Mouse (Mus musculus): ENCODE data around the gene Gm9573. TPM values are rescaled to one million over a fixed set of nuclear protein-coding genes. Genes with fewer than 3 reads are reported as not detected.

The Gm9573 gene
- total and polyA plus RNA-seq, 2 experiments from 2014 or later: not detected

- Histone ChIP-seq H3K9ac (replicated peaks; ENCODE audit: low read length) (no peak overlapping the region), H3K9me3 (ENCODE audit: low read length) (no peaks in the 10 kb centered on the region), H3K36me3 (ENCODE audit: insufficient read depth, low read length) (no peaks in the 10 kb centered on the region), H3K27ac (no peak overlapping the region), H3K27me3 (ENCODE audit: insufficient read depth, low read length) (no peaks in the 10 kb centered on the region), H3K4me2 (ENCODE audit: low read depth, low read length) (no peak overlapping the region), H3K4me1 (ENCODE audit: insufficient read depth, low read length) (no peaks in the 10 kb centered on the region), H3K4me3 (ENCODE audit: low read length) (no peak overlapping the region)
- WGBS: 55% methylated on average over 8 of the region's 8 CpGs
- DNase-seq (ENCODE audit: low spot score) (no peak), ATAC-seq (no peak)
- TF ChIP-seq CTCF (IDR thresholded peaks at IDR 0.05; ENCODE audit: low read depth): no peak
Measured at GRCm38 (mm10) chr17:35601736-35602354, 24.6 kb downstream of the Gm9573 start.

GRCm38 (mm10) chr17:35601249-35601648 lies 25.2 kb downstream of the Gm9573 start, which contains the start of gene Sfta2:
Gene Sfta2 (plus strand): TSS chr17:35601549.
- no peaks in the 10 kb centered on the region for H3K4me1 ChIP-seq (ENCODE audit: insufficient read depth, low read length)
- H3K36me3 ChIP-seq (ENCODE audit: insufficient read depth, low read length): no peaks in the 10 kb centered on the region
- DNase-seq (ENCODE audit: low spot score) (no peak), ATAC-seq (no peak)
- H3K27me3 ChIP-seq (ENCODE audit: insufficient read depth, low read length): no peaks in the 10 kb centered on the region
- no peak within 1 kb of the TSS for H3K9ac ChIP-seq (replicated peaks; ENCODE audit: low read length)
- TF ChIP-seq CTCF (IDR thresholded peaks at IDR 0.05; ENCODE audit: low read depth): no peak
- H3K4me2 ChIP-seq (ENCODE audit: low read depth, low read length): no peak within 1 kb of the TSS
- H3K4me3 ChIP-seq (ENCODE audit: low read length): no peak within 1 kb of the TSS
- WGBS: 60% methylated on average over 2 of the region's 2 CpGs
- no peak within 1 kb of the TSS for H3K27ac ChIP-seq
- no peaks in the 10 kb centered on the region for H3K9me3 ChIP-seq (ENCODE audit: low read length)

- H3K4me3 ChIP-seq (ENCODE audit: low read length): no peak overlapping the region
- no peak for ATAC-seq
- H3K4me2 ChIP-seq (ENCODE audit: low read depth, low read length): no peak overlapping the region
- no peaks in the 10 kb centered on the region for H3K27me3 ChIP-seq (ENCODE audit: insufficient read depth, low read length)
- H3K4me1 ChIP-seq (ENCODE audit: insufficient read depth, low read length): no peaks in the 10 kb centered on the region
- WGBS: 96% methylated on average over 3 of the region's 3 CpGs
- no peaks in the 10 kb centered on the region for H3K36me3 ChIP-seq (ENCODE audit: insufficient read depth, low read length)
- H3K9ac ChIP-seq (replicated peaks; ENCODE audit: low read length): no peak overlapping the region
- no peak overlapping the region for H3K27ac ChIP-seq
- no peaks in the 10 kb centered on the region for H3K9me3 ChIP-seq (ENCODE audit: low read length)
- DNase-seq (ENCODE audit: low spot score): no peak
- no peak for TF ChIP-seq CTCF (IDR thresholded peaks at IDR 0.05; ENCODE audit: low read depth)
Measured at GRCm38 (mm10) chr17:35597399-35597798, 29.0 kb downstream of the Gm9573 start.

DNA sequence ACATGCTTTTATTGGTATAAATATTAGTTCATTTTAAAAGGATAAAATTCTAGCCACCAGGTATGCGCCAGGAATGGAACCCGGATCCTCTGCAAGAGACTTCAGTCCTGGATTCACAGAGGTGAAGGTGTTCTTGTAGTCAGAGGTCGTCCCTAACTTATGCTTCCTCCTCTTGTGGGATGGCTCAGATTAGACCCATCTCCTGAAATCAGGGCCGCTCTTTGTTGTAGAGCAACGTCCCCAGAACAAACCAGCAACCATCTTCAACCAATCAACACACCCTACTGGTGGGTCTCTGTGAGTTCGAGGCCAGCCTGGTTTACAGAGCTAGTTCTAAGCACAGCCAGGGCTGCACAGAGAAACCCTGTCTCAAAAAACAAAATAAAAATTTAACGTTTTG lies 32.0 kb downstream of the Gm9573 start:
- WGBS: 87% methylated on average over 7 of the region's 7 CpGs
- Histone ChIP-seq H3K4me1 (ENCODE audit: insufficient read depth, low read length) (no peaks in the 10 kb centered on the region), H3K9ac (replicated peaks; ENCODE audit: low read length) (no peak overlapping the region), H3K27ac (no peak overlapping the region), H3K4me2 (ENCODE audit: low read depth, low read length) (no peak overlapping the region), H3K4me3 (ENCODE audit: low read length) (no peak overlapping the region), H3K9me3 (ENCODE audit: low read length) (no peaks in the 10 kb centered on the region), H3K27me3 (ENCODE audit: insufficient read depth, low read length) (no peaks in the 10 kb centered on the region), H3K36me3 (ENCODE audit: insufficient read depth, low read length) (no peaks in the 10 kb centered on the region)
- DNase-seq (ENCODE audit: low spot score) (no peak), ATAC-seq (no peak)
- TF ChIP-seq CTCF (IDR thresholded peaks at IDR 0.05; ENCODE audit: low read depth): no peak

DNA sequence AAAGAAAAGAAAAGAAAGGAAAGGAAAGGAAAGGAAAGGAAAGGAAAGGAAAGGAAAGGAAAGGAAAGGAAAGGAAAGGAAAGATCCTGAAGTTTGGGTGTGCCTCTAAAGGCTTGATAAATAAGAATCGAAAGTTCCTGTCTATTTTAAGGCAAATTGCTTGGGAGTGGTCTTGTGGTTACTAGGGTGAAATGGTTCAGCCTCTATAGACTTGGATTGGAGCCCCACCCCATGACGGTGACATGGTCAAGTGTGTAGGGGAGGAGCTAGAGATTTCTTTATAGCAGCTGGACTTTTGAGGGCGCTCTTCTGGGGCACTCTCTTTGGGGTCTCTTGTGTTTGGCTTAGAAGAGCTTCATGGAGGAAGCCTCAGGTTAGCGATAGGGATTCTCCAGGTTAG lies 32.7 kb downstream of the Gm9573 start:
- ATAC-seq: no peak
- 38% methylated on average over 4 of the region's 4 CpGs for WGBS

DNA sequence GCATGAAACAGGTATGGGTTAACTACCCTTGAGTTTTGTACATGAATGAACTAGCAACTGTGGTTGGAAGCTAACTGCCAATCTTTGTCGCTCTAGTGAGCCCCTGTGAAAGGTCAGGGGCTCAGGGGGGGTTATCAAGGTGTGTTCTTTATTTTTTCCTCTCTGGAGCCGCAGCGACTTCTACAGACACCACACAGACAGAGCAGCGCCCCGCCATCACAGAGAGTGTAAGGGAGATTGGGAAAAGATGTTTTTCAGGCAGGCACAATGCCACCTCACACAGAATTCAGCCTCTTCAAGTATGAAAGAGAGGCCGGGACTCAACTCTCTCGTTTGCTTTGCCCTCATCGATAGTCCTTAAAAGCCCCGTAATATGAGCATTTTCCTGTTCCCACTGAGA lies 34.3 kb downstream of the Gm9573 start:
- H3K9ac ChIP-seq (replicated peaks; ENCODE audit: low read length): no peak overlapping the region
- 0 out of 2 replicates have a peak overlapping the region, but pooled peaks have one; percentile 77 for H3K27ac ChIP-seq
- no peak overlapping the region for H3K4me2 ChIP-seq (ENCODE audit: low read depth, low read length)
- no peak overlapping the region for H3K4me3 ChIP-seq (ENCODE audit: low read length)
- H3K4me1 ChIP-seq (ENCODE audit: insufficient read depth, low read length): no peaks in the 10 kb centered on the region
- TF ChIP-seq CTCF (IDR thresholded peaks at IDR 0.05; ENCODE audit: low read depth): no peak
- no peaks in the 10 kb centered on the region for H3K36me3 ChIP-seq (ENCODE audit: insufficient read depth, low read length)
- DNase-seq (ENCODE audit: low spot score) (no peak), ATAC-seq (no peak)
- 87% methylated on average over 9 of the region's 9 CpGs for WGBS
- no peaks in the 10 kb centered on the region for H3K9me3 ChIP-seq (ENCODE audit: low read length)
- no peaks in the 10 kb centered on the region for H3K27me3 ChIP-seq (ENCODE audit: insufficient read depth, low read length)

More for the DNA sequence above, 32.7 kb downstream of the Gm9573 start:
- no peaks in the 10 kb centered on the region for H3K27me3 ChIP-seq (ENCODE audit: insufficient read depth, low read length)
- H3K4me1 ChIP-seq (ENCODE audit: insufficient read depth, low read length): no peaks in the 10 kb centered on the region
- no peak for DNase-seq (ENCODE audit: low spot score)
- no peaks in the 10 kb centered on the region for H3K9me3 ChIP-seq (ENCODE audit: low read length)
- H3K27ac ChIP-seq: no peak overlapping the region
- H3K4me3 ChIP-seq (ENCODE audit: low read length): no peak overlapping the region
- no peak overlapping the region for H3K9ac ChIP-seq (replicated peaks; ENCODE audit: low read length)
- no peak for TF ChIP-seq CTCF (IDR thresholded peaks at IDR 0.05; ENCODE audit: low read depth)
- H3K36me3 ChIP-seq (ENCODE audit: insufficient read depth, low read length): no peaks in the 10 kb centered on the region
- H3K4me2 ChIP-seq (ENCODE audit: low read depth, low read length): no peak overlapping the region

DNA sequence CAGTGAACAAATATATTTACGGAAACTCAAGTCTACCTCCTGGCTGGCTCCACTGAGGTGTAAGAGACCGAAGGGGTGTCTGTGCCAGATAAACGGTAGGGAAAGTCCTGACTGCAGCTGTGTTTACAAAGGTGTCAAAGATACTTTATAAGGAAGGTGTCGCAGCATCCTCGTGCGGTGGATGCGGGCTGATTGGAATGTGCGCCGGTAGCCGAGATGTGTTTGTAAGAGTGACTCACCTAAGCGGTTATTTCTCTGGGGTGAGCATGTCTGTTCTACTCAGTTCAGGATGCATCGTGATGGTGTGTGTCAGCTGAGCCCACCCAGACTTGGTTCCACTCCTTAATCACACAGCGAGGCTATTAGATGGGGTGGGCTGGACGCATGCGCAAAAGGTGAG lies 34.7 kb downstream of the Gm9573 start:
- Histone ChIP-seq H3K4me2 (ENCODE audit: low read depth, low read length) (no peak overlapping the region), H3K9me3 (ENCODE audit: low read length) (no peaks in the 10 kb centered on the region), H3K4me1 (ENCODE audit: insufficient read depth, low read length) (no peaks in the 10 kb centered on the region), H3K9ac (replicated peaks; ENCODE audit: low read length) (no peak overlapping the region), H3K4me3 (ENCODE audit: low read length) (no peak overlapping the region), H3K36me3 (ENCODE audit: insufficient read depth, low read length) (no peaks in the 10 kb centered on the region), H3K27me3 (ENCODE audit: insufficient read depth, low read length) (no peaks in the 10 kb centered on the region), H3K27ac (peak overlapping the region; percentile 77)
- ATAC-seq (no peak), DNase-seq (ENCODE audit: low spot score) (no peak)
- TF ChIP-seq CTCF (IDR thresholded peaks at IDR 0.05; ENCODE audit: low read depth): no peak
- 92% methylated on average over 15 of the region's 15 CpGs for WGBS

Measured in hindbrain, postnatal 0 days (tissue).